Mouse (Mus musculus) CH12F3 (cell line): ENCODE measurements around the gene Met.

Experiments
- in situ Hi-C: fragments of 300-500 bp; cut with MboI; formaldehyde crosslinking; loops from 2 replicates; pipeline ENCODE4 v1.14.3; 2020; ENCODE audit warnings: low sequenced_read_pairs

Gene Met

DNA sequence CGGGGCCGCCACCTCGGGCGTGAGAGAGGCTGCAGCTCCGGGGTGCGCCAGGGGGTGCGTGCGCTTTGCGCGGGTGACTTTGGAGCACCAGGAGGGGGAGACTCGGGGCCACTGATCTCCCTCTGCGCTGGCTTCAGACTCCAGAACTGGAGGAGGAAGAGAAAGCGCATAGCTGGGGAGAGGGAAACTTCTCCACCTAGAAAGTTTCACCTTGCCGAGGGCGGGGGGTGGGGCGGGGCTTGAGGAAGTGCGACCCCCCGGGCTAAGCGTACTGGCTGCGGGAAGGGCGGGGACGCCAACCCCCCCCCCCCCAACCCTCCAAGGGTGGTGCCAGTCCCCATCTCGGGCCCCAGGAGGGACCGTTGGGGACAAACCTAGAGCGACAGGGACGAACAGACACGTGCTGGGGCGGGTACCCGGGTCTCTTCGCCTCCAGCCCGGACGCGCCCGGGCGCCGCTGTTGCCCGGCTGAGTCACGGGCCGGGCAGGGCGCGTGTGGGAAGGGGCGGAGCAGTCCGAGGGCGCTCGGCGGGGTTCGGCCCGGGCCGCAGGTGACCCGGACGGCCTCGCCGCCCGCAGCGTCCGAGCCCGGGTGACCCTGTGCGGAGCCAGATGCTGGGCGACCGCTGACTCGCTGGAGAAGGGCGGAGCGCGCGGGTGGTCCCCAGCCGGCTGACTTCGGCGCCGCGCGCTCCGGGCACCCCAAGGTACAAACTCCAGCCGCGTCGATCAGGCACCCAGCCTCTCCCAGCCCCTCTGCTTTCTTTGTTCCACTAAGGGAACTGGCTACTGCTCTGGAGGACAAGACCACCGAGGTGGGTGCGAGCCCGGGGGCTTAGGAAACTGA lies at the start of gene Met:
Gene Met, plus strand, starts transcription at position 367 of the 847 bp plus-strand sequence.
- in situ Hi-C loops, result no loop called here

GRCm38 (mm10) chr6:17418226-17418625 lies 45.4 kb upstream of the Met start:
- in situ Hi-C loops, result no loop called here

DNA sequence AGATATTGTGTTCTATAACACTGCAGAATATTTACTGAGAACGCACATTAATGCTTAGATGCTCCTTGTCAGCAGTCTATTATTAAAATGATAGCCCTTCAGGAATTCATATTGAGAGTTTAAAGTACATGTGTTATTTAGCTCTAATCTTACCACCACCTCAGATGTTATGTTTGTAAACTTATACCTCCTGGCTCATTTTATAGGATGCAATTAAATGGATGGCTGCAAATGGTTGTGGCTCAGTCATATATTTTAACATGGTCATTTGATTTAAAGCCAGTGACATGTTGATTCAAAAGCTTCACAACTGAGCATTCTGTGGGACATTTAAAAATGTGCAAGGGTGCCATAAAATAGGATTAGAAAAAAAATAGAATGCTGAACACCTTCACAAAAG lies 41.2 kb upstream of the Met start:
- in situ Hi-C loops, result no loop called here

DNA sequence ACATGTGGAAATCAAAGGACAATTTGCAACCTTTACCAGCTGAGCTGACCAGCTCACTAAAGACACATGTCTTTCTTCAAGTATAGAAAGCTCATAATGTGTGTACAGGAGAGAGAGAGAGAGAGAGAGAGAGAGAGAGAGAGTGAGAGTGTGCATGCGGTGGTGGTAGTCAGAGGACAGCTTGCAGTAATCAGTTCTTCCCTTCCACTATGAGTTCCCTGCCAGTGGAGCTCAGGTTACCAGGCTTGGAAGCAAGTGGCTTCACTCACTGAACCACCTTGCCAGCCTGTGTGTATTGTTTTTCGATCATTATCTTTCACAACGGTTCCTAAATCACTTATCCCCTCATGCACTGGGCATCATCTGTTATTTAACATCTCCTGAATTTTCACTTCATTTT lies 34.6 kb upstream of the Met start:
- in situ Hi-C loops, result no loop called here

DNA sequence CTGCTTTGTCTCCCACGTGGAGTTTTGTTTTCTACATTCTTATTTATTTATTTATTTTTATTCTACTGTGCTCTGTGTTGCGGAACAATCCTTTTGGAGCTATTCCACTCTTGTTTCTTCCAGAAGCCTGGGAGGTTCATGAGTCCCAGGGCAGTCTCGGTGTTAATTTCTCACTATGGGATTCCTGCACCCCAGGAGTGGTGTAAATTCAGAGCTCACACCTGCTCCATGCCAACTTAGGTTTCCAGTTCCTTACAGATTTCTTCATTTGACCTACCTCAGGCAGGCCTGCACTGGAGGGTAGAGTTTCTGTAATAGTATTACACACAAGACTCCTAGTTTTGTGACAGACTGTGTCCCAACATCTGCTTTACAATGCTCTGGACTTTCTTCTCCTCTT lies 34.0 kb upstream of the Met start:
- in situ Hi-C loops, result no loop called here

DNA sequence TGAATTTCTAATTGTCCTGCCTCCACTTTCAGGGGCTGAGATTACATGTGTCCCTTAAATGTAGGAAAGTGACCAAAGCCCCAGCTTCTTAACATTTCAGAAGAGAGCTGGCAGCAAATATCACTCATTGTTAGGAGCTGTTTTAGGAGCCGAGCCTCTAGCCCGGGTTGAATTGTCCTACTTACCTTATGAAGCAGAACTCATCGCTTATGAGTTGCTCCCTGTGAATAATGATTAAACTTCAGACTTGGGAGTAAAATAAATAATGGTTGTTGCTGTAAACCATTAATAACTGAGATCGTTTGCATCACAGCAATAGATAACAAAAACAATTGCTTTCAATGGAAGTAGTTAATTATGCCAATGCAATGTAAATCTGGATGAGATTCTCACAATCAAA lies 20.3 kb upstream of the Met start:
- in situ Hi-C loops, result no loop called here

GRCm38 (mm10) chr6:17451305-17451704 lies 12.3 kb upstream of the Met start:
- in situ Hi-C loops, result no loop called here

DNA sequence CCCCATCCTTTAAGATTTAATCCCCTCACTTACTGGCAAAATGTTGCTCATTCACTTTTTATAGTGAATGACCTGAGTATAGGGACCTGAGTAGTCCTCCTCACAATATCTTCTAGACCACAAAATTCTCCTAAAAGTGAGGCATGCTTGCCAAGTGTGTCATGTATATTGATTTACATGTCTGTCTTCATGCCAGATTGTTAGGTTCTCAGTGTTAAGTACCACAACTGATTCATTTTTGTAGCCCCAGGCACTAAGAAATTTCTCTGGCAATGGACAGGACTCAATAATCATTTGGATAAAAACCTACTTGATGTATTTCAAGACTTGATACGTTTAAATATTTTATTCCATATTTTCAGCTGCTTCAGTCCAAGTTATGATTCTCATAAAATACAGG lies 8.5 kb upstream of the Met start:
- in situ Hi-C loops, result no loop called here

DNA sequence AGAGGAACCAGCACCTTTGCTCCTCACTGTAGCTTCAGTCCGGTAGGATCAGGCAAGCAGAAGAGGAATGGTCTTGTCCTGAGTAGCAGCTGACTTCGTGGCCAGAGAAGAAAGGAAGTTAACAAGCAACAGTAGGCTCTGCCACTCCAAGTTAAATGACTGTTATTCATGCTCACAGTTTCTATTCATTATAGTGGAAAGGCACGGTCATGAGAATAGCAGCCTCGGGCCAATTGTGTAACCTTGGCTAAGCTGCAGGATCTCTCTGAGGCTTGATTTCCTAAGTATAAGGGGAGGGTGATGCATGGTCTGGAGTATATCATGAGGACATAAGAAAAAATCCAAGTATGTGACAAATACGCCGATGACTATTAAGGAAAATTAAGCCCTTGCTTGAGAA lies 4.0 kb upstream of the Met start:
- in situ Hi-C loops, result no loop called here

GRCm38 (mm10) chr6:17461435-17461834 lies 2.2 kb upstream of the Met start:
- in situ Hi-C loops, result no loop called here

- in situ Hi-C loops, result no loop called here
Observed at GRCm38 (mm10) chr6:17464281-17465025, 853 bp downstream of the Met start.

GRCm38 (mm10) chr6:17466526-17466925 lies 2.9 kb downstream of the Met start:
- in situ Hi-C loops, result no loop called here

- in situ Hi-C loops, result no loop called here
Observed at GRCm38 (mm10) chr6:17468993-17469392, 5.4 kb downstream of the Met start.

DNA sequence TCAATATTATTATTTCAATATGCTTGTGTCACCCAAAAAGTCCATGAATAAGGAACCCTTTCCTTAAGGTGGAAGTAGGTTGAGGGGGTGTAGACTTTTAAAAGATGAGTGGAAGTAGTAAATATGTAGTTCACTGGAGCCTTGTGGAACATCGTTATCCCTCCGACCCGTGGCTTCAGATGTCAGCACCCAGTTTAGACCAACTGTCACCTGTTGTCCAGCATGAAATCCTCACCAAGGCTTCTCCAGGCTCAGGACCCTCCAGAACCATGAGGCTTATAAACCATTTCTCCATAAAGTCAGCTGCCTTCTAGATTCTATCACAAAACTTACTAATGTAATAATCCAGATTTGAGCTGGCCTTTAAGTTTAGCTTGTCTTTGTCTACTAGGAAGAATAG lies 9.5 kb downstream of the Met start:
- in situ Hi-C loops, result no loop called here

DNA sequence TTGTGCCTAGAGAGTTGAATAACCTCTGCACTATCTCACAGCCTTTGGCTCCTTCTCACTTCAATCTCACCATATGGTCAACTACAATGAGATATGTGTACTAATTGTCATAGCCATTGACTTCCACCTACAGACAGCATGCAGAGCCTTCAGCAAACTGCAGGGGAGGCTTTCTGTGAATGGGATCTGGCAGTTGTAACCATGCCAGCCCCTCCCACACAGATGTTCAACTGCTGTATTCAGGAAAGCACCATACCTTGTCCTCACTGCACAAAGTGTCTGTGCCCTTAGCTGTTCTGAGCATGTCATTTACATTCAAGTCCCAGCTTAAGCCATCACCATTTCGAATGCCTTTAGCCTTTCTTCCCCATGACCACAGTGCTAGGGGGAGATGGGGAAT lies 14.2 kb downstream of the Met start:
- in situ Hi-C loops, result no loop called here

DNA sequence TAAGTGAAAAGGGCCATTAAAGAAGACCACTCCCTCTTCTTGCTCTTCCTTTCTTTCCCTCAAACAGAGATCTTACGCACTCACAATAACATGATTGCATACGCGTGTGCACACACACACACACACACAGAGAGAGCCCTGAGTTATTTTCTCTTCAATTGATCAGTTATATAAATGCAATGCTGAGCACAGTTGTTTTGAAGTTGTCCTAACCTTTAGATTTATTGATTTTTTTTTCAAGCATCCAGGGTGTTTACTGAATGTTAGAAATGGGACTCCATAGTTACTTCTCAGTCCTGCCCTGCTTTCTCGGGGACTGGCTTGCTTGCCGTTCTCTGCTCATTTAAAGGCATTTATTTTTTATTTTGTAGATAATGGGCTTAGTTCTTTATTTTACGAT lies 14.7 kb downstream of the Met start:
- in situ Hi-C loops, result no loop called here

DNA sequence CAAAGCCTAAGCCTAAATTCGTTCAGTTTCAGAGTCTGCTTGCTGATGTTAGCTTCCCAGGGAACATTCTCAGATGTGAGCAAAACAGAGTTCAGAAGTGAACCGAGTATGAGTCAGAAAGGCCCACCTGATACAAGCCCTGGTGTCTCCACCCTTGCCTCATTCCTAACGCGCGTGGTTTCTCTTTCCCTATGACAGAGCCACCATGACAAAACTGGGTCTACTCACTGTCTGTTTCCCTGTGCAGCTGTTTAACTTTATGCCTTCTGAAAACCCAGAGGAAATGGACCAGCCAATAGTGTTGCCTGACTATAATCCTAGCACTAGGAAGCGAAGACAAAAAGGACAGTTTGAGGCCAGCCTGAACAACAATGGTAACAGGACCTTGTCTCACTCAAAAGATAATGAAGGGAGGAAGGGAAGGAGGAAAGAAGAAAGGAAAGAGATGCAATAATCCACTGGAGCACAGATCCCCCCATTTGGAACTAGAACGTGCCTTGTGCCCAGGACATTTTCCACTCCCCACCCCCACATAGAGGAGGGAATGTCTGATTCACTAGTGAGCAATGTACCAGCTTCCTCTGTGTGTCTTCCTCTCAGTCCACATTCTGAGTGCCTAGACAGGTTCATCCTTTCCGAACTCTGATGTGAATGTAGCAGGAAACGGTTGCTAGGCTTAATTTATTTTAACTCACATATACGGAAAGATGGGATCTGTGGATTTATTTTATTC lies 15.4 kb downstream of the Met start:
- in situ Hi-C loops, result no loop called here

DNA sequence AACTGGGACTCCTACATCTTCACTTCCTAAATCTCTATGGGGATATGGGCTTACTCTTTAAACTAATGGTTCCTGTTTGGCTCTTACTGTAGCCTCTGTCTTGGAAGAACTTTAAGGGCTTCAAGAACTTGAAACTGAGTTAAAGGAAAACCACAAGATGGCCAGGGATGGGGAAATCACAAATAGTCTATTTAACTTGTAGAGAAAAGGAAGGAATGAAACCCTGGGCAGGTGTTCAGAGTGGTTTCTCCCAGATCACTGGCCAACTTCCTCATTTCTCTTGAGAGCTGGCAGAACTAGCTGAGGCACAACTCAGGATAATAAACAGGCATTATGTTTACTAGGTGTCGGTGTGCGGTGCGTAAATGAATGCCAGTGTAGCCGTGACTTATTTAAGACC lies 17.5 kb downstream of the Met start:
- in situ Hi-C loops, result no loop called here

GRCm38 (mm10) chr6:17485244-17485643 lies 21.6 kb downstream of the Met start:
- in situ Hi-C loops, result no loop called here

DNA sequence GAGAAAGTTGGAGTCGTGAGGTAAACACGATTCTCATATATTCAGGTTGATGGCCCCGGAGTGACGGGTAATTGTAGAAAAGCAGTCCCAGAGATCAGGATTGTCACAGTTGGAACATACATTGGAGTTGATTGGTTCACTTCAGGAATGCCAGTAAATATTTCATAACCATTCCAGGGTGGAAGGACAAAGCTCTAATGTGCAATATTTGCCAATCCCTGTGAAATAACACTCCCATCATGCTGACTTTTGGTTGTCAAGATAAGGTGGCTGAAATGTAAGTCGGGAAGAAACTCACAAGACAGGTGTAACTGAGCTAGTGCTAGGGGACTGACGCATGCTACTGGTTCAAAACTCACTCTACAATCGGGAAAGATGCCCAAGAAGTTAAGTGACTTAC lies 22.2 kb downstream of the Met start:
- in situ Hi-C loops, result no loop called here

- in situ Hi-C loops, result no loop called here
Observed at GRCm38 (mm10) chr6:17488291-17488817, 24.8 kb downstream of the Met start.
